Mouse (Mus musculus): ENCODE data around the gene Cldn34c2.
"Not testable (repeated sequence)": the region's sequence is repeated elsewhere in the genome, so short reads cannot be mapped to it uniquely, and the experiment has no call there.

DNA sequence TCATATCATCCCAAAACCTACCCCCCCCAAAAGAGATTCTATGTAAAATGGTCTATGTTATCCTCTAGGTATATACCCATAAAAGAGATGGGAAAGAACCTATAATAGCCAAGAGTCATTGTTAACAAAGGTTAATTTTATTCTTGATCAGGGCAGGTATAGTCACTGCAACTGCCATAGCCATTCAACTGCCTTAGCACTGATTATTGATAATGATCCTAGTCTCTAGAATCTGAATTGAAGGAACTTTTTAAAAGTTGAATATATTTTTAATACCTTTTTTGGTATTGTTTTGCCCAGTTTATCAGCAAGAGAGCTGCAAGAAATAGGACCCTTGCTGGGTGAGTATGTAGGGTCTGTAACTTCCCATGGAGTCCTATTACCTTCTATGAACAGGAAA is at the start of gene Cldn34c2:
- not testable (repeated sequence) for TF ChIP-seq CTCF (IDR thresholded peaks at IDR 0.05; ENCODE audit: extremely low read depth, insufficient read depth, insufficient read length, insufficient replicate concordance); POLR2A (IDR thresholded peaks at IDR 0.05; ENCODE audit: low read depth, low read length)
